Mouse (Mus musculus) limb, embryonic 12.5 days (tissue): ENCODE results near the gene Enah. TPM values are rescaled to one million over a fixed set of nuclear protein-coding genes. Genes with fewer than 3 reads are reported as not detected.

Experiments used
- ATAC-seq: fragments of 200-750 bp; cut with Nextera tagmentation; 2 replicates; pipeline ENCODE4 v1.8.0; 2017; ENCODE audit warnings: low read depth, moderate TSS enrichment; ENCODE audit not compliant: insufficient number of reproducible peaks, insufficient read depth, low FRiP score, low TSS enrichment
- H3K27ac ChIP-seq: fragments of 300-500 bp; sonication (generic); 2 replicates; pipeline ENCODE4 v1.5.1; 2016; ENCODE audit warnings: mild to moderate bottlenecking, moderate library complexity
- H3K27me3 ChIP-seq: fragments of 300-500 bp; sonication (generic); 2 replicates; pipeline ENCODE4 v1.6.1; 2016; ENCODE audit warnings: mild to moderate bottlenecking, moderate library complexity
- H3K36me3 ChIP-seq: fragments of 300-500 bp; sonication (generic); 2 replicates; pipeline ENCODE4 v1.6.1; 2016; ENCODE audit warnings: mild to moderate bottlenecking, moderate library complexity
- H3K4me1 ChIP-seq: fragments of 300-500 bp; sonication (generic); replicated peaks from 2 replicates; pipeline ENCODE4 v1.6.1; 2016
- H3K4me2 ChIP-seq: fragments of 300-500 bp; sonication (generic); 2 replicates; pipeline ENCODE4 v1.6.1; 2016; ENCODE audit warnings: mild to moderate bottlenecking, moderate library complexity
- H3K4me3 ChIP-seq: fragments of 300-500 bp; sonication (generic); replicated peaks from 2 replicates; pipeline ENCODE4 v1.5.1; 2016; ENCODE audit warnings: mild to moderate bottlenecking
- H3K9ac ChIP-seq: fragments of 300-500 bp; sonication (generic); replicated peaks from 2 replicates; pipeline ENCODE4 v1.6.1; 2016; ENCODE audit warnings: mild to moderate bottlenecking, moderate library complexity
- H3K9me3 ChIP-seq: fragments of 300-500 bp; sonication (generic); 2 replicates; pipeline ENCODE4 v1.6.1; 2016; ENCODE audit warnings: mild to moderate bottlenecking, moderate library complexity
- WGBS: fragments of 180-500 bp; shearing (Covaris S2); methylation state at CpG from one replicate; pipeline ENCODE4 v1.1.7; 2016; 5-methylcytosine and 5-hydroxymethylcytosine counted together
- polyA plus RNA-seq: library from polyadenylated mRNA; unstranded; fragments of >200 nt; fragmentation: Nextera tagmentation; extraction: Ambion mirVana; gene quantifications from 2 replicates; pipeline ENCODE4 v1.2.1, GENCODE M21; 2016

Gene Enah
- 30.6 and 31.6 TPM in 2 replicates for polyA plus RNA-seq

DNA sequence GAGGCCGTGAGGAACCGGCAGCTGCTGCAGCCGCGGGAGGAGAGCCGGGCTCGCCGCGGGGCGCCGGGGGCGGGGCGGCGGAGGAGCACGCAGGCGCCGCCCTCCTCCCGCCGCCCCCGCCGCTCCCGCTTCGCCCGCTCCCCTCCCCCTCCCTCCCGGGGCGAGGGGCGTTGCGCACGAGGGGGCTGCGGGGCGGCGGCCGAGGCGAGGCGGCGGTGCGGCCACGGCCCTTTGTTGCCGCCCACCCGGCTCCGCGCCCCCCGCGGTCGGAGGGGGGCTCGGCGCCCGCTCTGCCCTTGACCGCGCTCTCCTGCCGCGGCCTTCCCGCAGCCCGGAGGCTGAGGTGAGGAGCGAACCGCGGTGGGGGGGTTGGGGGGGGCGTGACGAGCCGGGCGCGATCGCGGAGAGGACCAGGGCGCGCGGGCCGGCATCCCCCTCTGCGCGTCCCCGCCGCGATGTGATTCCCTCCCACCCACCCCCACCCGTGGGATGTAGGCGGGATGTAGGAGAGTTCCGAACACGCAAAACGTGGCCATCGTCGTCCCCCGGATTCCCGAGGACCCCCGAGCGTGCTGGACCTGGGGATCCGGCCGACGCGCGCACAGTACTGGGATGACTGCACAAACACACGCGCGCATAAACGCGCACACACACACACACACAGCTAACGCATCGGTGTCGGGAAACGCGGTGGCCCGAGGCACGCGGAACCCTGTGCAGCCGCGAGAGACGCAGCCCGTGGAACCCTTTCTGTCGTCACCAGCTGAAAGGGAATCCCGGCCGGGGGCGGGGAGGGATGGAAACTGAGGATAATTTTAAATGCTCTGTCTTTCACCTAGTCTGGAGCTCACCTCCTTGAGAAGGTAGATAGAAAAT, at the start of gene Enah:
Gene Enah, minus strand, starts transcription at position 65 of the 876 bp plus-strand sequence.
- Histone ChIP-seq H3K4me1 (peaks cover 13% of the 10 kb centered on the region), H3K4me2 (peak within 1 kb of the TSS; percentile 74), H3K27me3 (no peaks in the 10 kb centered on the region), H3K9me3 (no peaks in the 10 kb centered on the region), H3K27ac (peak within 1 kb of the TSS; percentile 99), H3K4me3 (peak within 1 kb of the TSS; percentile 91), H3K36me3 (peaks cover 5% of the 10 kb centered on the region; the same call in 1 of the 2 replicates), H3K9ac (peak within 1 kb of the TSS; percentile 99)
- ATAC-seq = peak; percentile 80
- WGBS = under 1% methylated on average over 97 of the region's 109 CpGs

DNA sequence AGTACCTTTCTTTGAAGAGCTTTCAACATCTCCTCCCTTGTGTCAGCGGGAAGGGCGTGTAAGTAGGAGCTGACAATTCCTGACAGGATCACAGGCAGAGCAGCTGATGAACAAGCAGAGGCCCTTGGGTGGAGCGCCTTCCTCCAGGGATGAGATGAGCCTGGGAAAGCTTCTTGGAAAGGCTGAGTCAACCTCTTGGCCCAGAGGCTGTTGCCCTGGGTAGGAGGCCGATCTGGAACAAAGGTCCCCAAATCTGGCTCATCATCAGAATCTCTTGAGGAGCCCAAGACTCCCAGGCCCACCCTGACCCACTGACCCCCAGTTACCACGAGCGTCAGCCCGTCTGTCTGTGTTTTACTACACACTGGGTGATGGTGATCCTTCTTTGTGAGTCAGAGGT, 48.3 kb upstream of the Enah start:
- Histone ChIP-seq H3K36me3 (no peaks in the 10 kb centered on the region), H3K27me3 (no peaks in the 10 kb centered on the region), H3K9me3 (no peaks in the 10 kb centered on the region), H3K4me2 (no peak overlapping the region), H3K9ac (no peak overlapping the region), H3K4me1 (no peaks in the 10 kb centered on the region), H3K27ac (no peak overlapping the region), H3K4me3 (no peak overlapping the region)
- no peak for ATAC-seq
- WGBS = 82% methylated on average over 7 of the region's 7 CpGs

DNA sequence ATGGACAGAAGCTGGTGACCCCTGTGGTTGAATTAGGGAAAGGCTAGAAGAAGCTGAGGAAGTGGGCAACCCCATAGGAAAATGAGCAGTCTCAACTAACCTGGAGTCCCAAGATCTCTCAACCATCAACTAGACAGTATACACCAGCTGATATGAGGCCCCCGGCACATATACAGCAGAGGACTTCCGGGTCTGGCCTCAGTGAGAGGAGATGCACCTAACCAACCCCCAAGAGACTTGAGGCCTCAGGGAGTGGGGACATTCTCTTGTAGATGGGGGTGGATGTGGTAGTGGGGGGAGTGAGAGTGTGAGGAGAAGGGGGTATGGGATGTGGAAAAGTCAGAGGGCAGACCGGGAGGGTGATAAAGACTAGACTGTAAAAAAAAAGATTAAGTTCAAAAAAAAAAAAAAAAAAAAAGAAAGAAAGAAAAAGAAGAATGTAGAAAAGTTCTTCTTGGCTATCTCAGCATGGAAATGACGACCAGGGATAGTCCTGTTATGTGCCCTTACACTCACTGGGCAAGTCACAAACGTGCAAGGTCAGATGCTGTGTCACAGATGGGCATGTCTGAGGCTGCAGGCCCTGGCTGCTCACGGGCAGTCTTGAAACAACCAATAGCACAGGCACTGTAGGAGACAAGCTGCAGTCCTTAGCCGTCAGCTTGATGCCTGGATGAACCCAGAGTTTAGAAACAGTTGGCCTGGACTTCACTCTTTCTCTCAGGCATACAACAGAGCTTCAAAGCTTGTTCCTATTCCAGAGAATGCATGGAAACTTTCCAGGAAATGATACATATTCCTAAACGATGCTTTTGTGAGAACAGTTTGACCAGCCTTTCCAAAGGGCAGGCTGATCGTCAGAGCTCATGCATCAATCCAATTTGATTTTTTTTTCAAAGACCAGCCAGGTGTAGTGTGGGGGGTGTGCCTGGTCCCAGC, 47.0 kb upstream of the Enah start:
- Histone ChIP-seq H3K4me2 (no peak overlapping the region), H3K4me1 (no peaks in the 10 kb centered on the region), H3K27me3 (no peaks in the 10 kb centered on the region), H3K9ac (no peak overlapping the region), H3K9me3 (no peaks in the 10 kb centered on the region), H3K27ac (no peak overlapping the region), H3K4me3 (no peak overlapping the region), H3K36me3 (no peaks in the 10 kb centered on the region)
- no peak for ATAC-seq
- WGBS = 66% methylated on average over 9 of the region's 9 CpGs

DNA sequence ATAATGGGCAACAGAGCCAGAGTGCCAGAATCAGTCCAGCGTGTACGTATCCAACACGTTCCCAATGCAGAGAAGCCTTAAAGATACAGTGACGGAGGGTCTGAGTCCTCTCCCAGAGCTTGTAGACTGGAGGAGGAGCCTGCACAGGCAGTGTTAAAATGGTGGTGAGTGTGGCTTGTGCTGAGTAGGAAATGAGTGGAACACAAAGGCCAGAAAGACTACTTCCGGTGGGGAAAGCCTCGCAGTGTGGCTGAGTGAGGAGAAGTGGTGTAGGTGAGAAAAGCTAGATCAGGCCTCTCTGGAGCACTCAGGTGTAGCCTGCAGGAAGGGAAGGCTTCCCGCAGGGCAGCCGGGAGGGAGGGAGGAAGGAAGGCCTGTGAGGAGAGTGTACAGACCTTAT, 43.9 kb upstream of the Enah start:
- no peak overlapping the region for H3K4me2 ChIP-seq
- H3K4me3 ChIP-seq = no peak overlapping the region
- no peak overlapping the region for H3K27ac ChIP-seq
- no peaks in the 10 kb centered on the region for H3K9me3 ChIP-seq
- no peak for ATAC-seq
- no peaks in the 10 kb centered on the region for H3K4me1 ChIP-seq
- H3K9ac ChIP-seq = no peak overlapping the region
- no peaks in the 10 kb centered on the region for H3K27me3 ChIP-seq
- H3K36me3 ChIP-seq = no peaks in the 10 kb centered on the region
- WGBS = 78% methylated on average over 8 of the region's 8 CpGs

DNA sequence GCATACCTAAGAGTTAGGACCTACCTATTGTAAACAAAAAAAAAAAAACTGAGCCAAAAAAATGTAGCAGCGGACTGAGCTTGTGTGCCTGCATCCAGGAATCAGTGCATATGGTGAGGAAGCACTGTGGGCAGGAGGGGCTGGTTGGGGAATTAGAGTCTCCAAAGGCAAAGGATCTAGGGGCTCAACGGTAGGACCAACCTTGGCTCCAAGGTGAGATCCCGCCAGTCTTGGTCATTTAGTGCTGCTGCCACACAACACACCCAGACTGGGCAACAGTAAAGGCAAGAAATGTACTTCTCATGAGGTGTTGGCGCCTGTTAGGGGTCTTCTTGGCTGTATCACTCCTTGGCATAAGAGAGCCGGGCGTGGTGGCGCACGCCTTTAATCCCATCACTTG, 43.0 kb upstream of the Enah start:
- no peak overlapping the region for H3K4me2 ChIP-seq
- H3K27me3 ChIP-seq = no peaks in the 10 kb centered on the region; the same call in 1 of the 2 replicates
- no peaks in the 10 kb centered on the region for H3K4me1 ChIP-seq
- H3K9ac ChIP-seq = no peak overlapping the region
- 96% methylated on average over 8 of the region's 8 CpGs for WGBS
- H3K27ac ChIP-seq = no peak overlapping the region
- H3K36me3 ChIP-seq = no peaks in the 10 kb centered on the region
- no peak overlapping the region for H3K4me3 ChIP-seq
- H3K9me3 ChIP-seq = no peaks in the 10 kb centered on the region
- ATAC-seq = no peak

DNA sequence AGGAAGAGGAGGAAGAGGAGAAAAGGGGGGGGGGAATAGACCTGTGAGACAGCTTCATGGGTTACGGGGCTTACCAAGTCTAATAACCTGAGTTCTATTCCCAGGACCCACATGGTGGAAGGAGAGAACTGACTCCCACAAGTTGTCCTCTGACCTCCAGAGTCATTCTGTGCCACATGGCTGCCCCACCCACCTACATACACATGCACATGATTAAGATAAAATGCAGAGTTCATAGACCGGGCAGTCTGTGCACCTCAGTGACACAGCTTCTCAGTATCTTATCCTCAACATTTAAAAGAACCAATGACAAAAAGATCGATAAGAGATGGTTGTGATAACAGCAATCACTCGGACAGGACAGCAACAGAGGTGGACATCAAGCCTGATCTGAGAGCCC, 41.4 kb upstream of the Enah start:
- 67% methylated on average over 4 of the region's 4 CpGs for WGBS
- Histone ChIP-seq H3K4me2 (no peak overlapping the region), H3K27me3 (no peaks in the 10 kb centered on the region; the same call in 1 of the 2 replicates), H3K4me1 (no peaks in the 10 kb centered on the region), H3K9me3 (no peaks in the 10 kb centered on the region), H3K36me3 (no peaks in the 10 kb centered on the region), H3K27ac (no peak overlapping the region), H3K4me3 (no peak overlapping the region), H3K9ac (no peak overlapping the region)
- ATAC-seq = no peak

DNA sequence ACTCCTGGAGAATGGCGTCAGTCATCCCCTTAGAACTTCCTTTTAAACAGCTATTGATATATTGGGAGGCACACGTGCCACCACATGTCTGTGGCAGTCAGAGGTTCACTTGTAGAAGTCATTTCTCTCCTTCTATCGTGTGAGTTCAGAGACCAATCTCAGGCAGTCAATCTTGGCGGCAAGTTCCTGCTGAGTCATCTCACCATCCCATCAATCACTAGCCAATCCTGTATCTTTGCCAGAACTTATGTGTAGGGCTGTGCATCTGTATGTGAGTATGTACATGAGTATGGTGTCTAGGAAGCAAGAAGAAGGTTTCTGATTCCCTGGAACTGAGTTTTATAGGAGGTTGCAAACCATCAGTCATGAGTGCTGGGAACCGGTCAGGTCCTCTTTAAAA, 40.0 kb upstream of the Enah start:
- no peaks in the 10 kb centered on the region; the same call in 1 of the 2 replicates for H3K27me3 ChIP-seq
- WGBS = 80% methylated on average over 5 of the region's 5 CpGs
- no peak for ATAC-seq

DNA sequence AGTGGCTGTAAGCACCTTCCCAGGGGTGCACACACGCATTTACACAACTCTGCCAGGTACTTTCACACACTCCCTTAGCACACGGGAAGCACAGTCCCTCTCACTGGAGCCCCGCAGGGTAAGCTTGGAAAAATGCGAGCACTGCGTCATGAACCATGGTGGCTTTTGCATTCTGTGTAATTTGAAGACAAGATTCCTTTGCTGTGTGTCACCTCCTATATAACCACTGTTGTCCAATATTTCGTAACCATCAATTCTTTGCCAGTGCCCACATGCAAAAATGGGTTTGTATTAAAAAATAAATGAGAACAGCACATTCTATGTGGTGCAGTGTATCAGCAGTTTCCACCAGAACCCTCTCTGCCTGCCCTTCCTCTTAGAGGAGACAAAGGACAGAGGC, 38.2 kb upstream of the Enah start:
- ATAC-seq = no peak

More for the DNA sequence above, 40.0 kb upstream of the Enah start:
- Histone ChIP-seq H3K4me1 (peaks cover 7% of the 10 kb centered on the region), H3K4me3 (no peak overlapping the region), H3K27ac (no peak overlapping the region), H3K4me2 (no peak overlapping the region), H3K9ac (no peak overlapping the region), H3K9me3 (no peaks in the 10 kb centered on the region), H3K36me3 (no peaks in the 10 kb centered on the region)

DNA sequence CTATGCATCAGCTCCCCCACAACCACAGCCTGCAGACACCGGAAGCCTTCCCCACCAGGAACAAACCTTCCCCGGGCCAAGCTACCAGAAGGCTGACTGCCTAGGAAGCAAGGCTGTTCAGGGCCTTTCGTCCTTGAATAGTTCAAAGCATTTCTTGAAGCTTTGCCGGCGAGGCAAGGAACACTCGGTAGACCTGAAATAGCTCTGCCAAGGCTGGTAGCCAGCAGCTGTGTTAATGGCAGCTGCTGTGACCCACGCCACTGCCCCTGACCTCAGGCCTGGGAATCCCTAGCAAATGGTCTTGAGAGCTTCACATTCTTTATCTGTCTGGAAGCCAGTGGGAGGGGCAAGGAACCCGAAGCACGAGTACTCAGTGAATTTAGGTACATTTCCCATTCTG, 35.3 kb upstream of the Enah start:
- peak overlapping the region; percentile 37; the same call in 1 of the 2 replicates for H3K27ac ChIP-seq
- WGBS = 30% methylated on average over 9 of the region's 9 CpGs

More for the DNA sequence above, 38.2 kb upstream of the Enah start:
- H3K9ac ChIP-seq = no peak overlapping the region
- no peak overlapping the region for H3K4me3 ChIP-seq
- H3K27me3 ChIP-seq = no peaks in the 10 kb centered on the region; the same call in 1 of the 2 replicates
- H3K27ac ChIP-seq = no peak overlapping the region
- H3K4me1 ChIP-seq = peaks cover 14% of the 10 kb centered on the region
- no peaks in the 10 kb centered on the region for H3K9me3 ChIP-seq
- H3K4me2 ChIP-seq = no peak overlapping the region
- H3K36me3 ChIP-seq = no peaks in the 10 kb centered on the region
- WGBS = 68% methylated on average over 6 of the region's 6 CpGs

DNA sequence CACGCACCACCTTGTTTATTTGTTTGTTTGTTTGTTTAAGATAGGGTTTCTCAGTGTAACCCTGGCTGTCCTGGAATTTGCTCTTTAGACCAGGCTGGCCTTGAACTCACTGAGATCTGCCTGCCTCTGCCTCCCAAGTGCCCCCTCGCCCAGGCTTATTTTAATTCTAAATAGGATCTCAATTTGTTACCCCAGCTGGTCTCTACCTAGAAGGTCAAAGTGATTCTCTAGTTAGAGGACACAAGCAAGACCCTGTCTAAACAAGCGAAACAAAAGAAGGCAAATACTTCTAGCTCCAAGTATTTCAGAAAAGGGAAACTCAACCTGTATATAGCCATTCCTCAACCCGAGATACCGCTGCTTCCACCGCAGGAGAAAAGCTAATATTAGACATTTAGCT, 34.9 kb upstream of the Enah start:
- Histone ChIP-seq H3K4me2 (no peak overlapping the region), H3K9ac (no peak overlapping the region), H3K9me3 (no peaks in the 10 kb centered on the region), H3K4me3 (no peak overlapping the region), H3K27me3 (no peaks in the 10 kb centered on the region; the same call in 1 of the 2 replicates), H3K36me3 (no peaks in the 10 kb centered on the region), H3K4me1 (peaks cover 18% of the 10 kb centered on the region), H3K27ac (peak overlapping the region; percentile 37; the same call in 1 of the 2 replicates)
- 92% methylated on average over 6 of the region's 6 CpGs for WGBS
- no peak for ATAC-seq

More for the DNA sequence above, 35.3 kb upstream of the Enah start:
- ATAC-seq = no peak
- Histone ChIP-seq H3K9ac (no peak overlapping the region), H3K4me1 (peaks cover 18% of the 10 kb centered on the region), H3K9me3 (no peaks in the 10 kb centered on the region), H3K27me3 (no peaks in the 10 kb centered on the region; the same call in 1 of the 2 replicates), H3K4me3 (no peak overlapping the region), H3K4me2 (no peak overlapping the region), H3K36me3 (no peaks in the 10 kb centered on the region)

DNA sequence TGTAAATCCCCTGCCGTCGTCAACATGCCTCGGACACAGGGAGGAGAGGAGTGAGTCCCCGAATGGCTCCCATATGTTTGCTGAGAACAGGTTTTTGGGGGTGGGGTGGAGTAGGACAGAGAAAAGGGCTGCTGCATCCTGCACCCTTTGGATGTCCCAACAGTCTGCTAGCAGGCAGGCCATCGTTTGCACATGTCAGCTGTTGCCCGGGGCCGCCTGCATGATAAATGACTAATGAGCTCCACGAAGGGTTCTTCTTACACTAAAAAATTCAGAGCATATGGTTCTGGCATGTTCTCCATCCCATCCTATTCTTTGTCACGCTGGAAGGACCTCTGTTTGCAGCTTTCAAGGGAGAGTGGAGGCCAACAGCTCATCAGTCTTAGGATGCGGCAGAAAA, 33.2 kb upstream of the Enah start:
- peaks cover 18% of the 10 kb centered on the region for H3K4me1 ChIP-seq
- no peaks in the 10 kb centered on the region; the same call in 1 of the 2 replicates for H3K27me3 ChIP-seq
- no peak overlapping the region for H3K9ac ChIP-seq
- peak overlapping the region; percentile 46; the same call in 1 of the 2 replicates for H3K27ac ChIP-seq
- H3K9me3 ChIP-seq = no peaks in the 10 kb centered on the region
- no peak overlapping the region for H3K4me3 ChIP-seq
- H3K36me3 ChIP-seq = no peaks in the 10 kb centered on the region
- WGBS = 15% methylated on average over 10 of the region's 10 CpGs
- ATAC-seq = peak; percentile 56; the same call in 1 of the 2 replicates
- H3K4me2 ChIP-seq = no peak overlapping the region
